Comparison of ENCODE assay signal across 25 mouse cellular contexts in the genomic region with DNA sequence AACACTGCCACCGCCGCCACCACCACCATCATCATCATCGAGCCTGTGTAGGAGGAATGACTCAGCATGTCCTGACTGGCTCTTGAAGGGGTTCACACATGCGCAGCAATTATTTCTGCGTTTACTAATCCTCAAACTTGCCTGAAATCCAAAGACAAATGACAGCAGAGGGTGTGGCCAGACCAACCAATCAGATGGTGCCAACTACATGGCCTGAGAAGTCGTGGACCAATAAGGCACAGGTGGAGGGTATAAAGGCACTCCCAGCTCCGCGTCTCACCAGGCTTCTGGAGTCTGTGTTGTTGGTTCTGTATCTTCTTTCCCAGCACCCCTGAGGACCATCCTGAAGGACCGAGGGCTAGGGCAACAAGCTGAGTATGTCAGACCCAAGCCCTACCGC.
"Had no signal": no experiment of that assay in that cellular context is flagged by ENCODE, and none has a peak within 500 bp of the region (broad histone marks: within the 10 kb centered on the region; RNA-seq: fewer than 3 reads in every experiment).

No protein-coding gene starts in this region.

- H3K4me1 ChIP-seq: heart, embryonic 12.5 days; hindbrain, embryonic 10.5 days; hindbrain, embryonic 12.5 days; hindbrain, embryonic 15.5 days; kidney, embryonic 15.5 days; limb, embryonic 13.5 days; limb, embryonic 15.5 days; liver, embryonic 12.5 days had no signal

- H3K4me3 ChIP-seq: heart, adult 2 months; heart, embryonic 12.5 days; hindbrain, embryonic 10.5 days; hindbrain, embryonic 12.5 days; hindbrain, embryonic 15.5 days; kidney, embryonic 15.5 days; limb, embryonic 13.5 days; limb, embryonic 15.5 days; liver, embryonic 12.5 days had no signal

- H3K27ac ChIP-seq: heart, adult 2 months; hindbrain, embryonic 10.5 days; hindbrain, embryonic 12.5 days; hindbrain, embryonic 15.5 days; hindbrain, postnatal 0 days; kidney, embryonic 15.5 days; kidney, postnatal 0 days; limb, embryonic 13.5 days; limb, embryonic 15.5 days; liver, embryonic 12.5 days; liver, embryonic 14.5 days had no signal

- H3K27me3 ChIP-seq: heart, embryonic 12.5 days; hindbrain, embryonic 12.5 days; hindbrain, embryonic 15.5 days; kidney, embryonic 15.5 days; limb, embryonic 13.5 days; limb, embryonic 15.5 days; liver, embryonic 12.5 days had no signal

- DNase-seq: gastrocnemius, postnatal 14 days; gastrocnemius, postnatal 36 days; heart, adult 11 months; heart, adult 2 months; heart, postnatal 10 days; heart, postnatal 4 days; kidney, adult 11 months; kidney, adult 2 months; kidney, adult 9 months; kidney, postnatal 14 days; kidney, postnatal 36 days; layer of hippocampus, adult 9-11 months; layer of hippocampus, postnatal 36 days; left cerebral cortex, postnatal 4 days had no signal

- H3K36me3 ChIP-seq: heart, embryonic 12.5 days; hindbrain, embryonic 10.5 days; hindbrain, embryonic 12.5 days; hindbrain, embryonic 15.5 days; kidney, embryonic 15.5 days; limb, embryonic 13.5 days; limb, embryonic 15.5 days; liver, embryonic 12.5 days had no signal

- H3K9me3 ChIP-seq: hindbrain, embryonic 12.5 days; hindbrain, embryonic 15.5 days; kidney, embryonic 15.5 days; limb, embryonic 13.5 days; limb, embryonic 15.5 days; liver, embryonic 12.5 days had no signal
